Mouse (Mus musculus): ENCODE measurements at regions not wholly inside any gene's neighbourhood (a gene's known extent, or its start where the extent isn't known, plus 50 kb on each side); places are given as distances from the start of the nearest gene placed in this dataset.

DNA sequence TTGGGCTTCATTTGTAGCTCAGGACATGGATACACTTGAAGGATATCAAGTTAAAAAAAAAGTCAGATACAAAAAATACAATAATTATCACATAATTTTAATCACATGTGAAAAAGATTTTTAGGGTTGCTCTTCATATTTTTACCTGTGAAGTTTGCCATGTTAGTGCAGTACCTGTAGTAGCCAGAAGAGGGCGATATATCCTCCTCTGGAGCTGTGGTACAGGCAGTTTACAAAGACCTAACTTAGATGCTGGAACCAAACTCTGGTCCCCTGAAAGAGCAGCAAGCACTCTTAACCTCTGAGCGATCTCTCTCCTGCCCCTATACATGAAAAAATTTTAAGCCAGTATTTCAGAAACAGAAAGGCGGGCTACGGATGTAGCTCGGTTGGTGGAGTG lies 153.0 kb upstream of the Cdh5 start:
- DNase-seq (ENCODE audit: low spot score in 2 of 2): no peak

- DNase-seq (ENCODE audit: low spot score in 2 of 2): no peak
Observed at GRCm38 (mm10) chr8:103950460-103950859, 151.0 kb upstream of the Cdh5 start.

DNA sequence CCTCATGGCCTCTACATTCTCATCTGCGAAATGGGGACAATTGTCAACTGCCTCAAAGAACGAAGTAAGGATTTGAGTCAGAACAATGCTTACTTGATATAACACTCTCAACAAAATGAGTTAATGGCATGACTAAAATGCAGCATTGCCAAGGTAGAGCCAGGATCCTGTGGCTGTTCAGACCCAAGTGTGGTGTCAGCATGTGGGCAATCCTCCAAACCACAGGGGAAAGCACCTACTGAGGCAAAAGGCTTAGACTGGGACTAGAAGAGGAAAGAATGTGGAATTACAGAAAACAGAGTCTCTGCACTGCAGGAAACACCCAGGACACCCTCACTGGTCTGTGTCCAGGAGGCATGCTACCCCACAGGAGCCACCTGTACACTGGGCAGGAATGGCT lies 147.8 kb upstream of the Cdh5 start:
- DNase-seq (ENCODE audit: low spot score in 2 of 2): no peak

GRCm38 (mm10) chr8:103955568-103956260 lies 145.7 kb upstream of the Cdh5 start:
- no peak for DNase-seq (ENCODE audit: low spot score in 2 of 2)

GRCm38 (mm10) chr8:103964293-103964918 lies 137.0 kb upstream of the Cdh5 start:
- no peak for DNase-seq (ENCODE audit: low spot score in 2 of 2)

GRCm38 (mm10) chr8:103969929-103970328 lies 131.5 kb upstream of the Cdh5 start:
- no peak for DNase-seq (ENCODE audit: low spot score in 2 of 2)

DNA sequence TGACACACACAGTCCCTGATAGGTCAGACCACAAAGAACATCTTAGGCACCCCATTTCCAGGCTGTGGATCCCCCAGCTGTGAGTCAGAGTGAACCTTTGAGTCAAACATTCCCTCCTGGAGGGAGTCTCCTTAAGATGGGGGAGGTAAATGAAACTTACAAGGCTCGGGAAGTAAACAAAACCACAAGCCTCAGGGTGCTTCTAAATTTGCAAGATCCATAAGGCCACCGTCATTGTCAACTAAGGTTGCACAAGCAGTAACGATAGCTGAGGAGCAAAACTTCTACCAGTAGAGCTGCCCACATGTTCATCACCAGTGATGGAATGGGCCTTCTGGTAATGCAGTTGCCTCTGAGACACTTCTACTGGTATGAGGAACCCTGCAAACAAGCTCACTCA lies 130.9 kb upstream of the Cdh5 start:
- no peak for DNase-seq (ENCODE audit: low spot score in 2 of 2)

DNA sequence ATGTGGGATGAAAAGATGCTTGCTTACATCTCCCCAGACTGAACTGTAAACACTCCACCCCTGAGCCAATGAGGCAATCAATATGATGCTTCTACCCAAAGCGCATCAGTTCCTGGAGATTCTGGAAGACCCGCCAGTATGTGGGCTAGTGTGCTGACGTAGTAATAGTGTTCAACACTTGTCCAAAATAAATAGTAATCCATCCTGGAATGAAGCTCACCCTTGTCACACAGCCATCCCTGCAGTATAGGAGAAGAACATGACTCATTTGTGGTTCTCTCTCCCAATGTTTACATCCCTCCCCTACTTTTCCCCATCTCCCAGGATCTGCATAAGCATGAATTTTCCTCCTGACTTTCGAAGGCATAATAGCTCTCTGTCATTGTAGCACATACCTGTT lies 130.5 kb upstream of the Cdh5 start:
- no peak for DNase-seq (ENCODE audit: low spot score in 2 of 2)

- DNase-seq (ENCODE audit: low spot score in 2 of 2): no peak
Observed at GRCm38 (mm10) chr8:103976488-103976887, 124.9 kb upstream of the Cdh5 start.

- no peak for DNase-seq (ENCODE audit: low spot score in 2 of 2)
Observed at GRCm38 (mm10) chr8:103978948-103979347, 122.5 kb upstream of the Cdh5 start.

GRCm38 (mm10) chr8:103983860-103984594 lies 117.4 kb upstream of the Cdh5 start:
- DNase-seq (ENCODE audit: low spot score in 2 of 2): no peak

DNA sequence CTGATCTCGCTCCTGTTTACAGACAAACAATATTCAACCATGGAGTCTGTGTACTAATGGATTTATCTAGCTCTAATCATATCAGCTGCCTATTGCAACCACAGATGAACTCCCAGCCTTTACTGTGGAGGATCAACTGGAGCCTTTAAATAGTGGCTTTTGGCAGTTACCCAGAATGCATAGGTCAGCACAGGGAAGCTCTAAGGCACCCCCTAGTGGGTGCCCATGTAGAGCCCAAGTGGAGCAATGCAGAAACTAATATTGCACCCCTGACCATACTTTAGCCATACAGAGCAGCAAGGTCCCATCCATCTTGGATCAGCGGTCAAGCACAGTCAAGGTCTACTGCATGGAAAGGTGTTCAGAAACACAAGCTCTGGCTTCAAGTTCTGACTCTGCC lies 115.8 kb upstream of the Cdh5 start:
- DNase-seq (ENCODE audit: low spot score in 2 of 2): no peak

GRCm38 (mm10) chr8:103993897-103994296 lies 107.5 kb upstream of the Cdh5 start:
- DNase-seq (ENCODE audit: low spot score in 2 of 2): no peak

- DNase-seq (ENCODE audit: low spot score in 2 of 2): no peak
Observed at GRCm38 (mm10) chr8:103998143-103998542, 103.3 kb upstream of the Cdh5 start.

GRCm38 (mm10) chr8:104007209-104007608 lies 94.2 kb upstream of the Cdh5 start:
- DNase-seq (ENCODE audit: low spot score in 2 of 2): no peak

DNA sequence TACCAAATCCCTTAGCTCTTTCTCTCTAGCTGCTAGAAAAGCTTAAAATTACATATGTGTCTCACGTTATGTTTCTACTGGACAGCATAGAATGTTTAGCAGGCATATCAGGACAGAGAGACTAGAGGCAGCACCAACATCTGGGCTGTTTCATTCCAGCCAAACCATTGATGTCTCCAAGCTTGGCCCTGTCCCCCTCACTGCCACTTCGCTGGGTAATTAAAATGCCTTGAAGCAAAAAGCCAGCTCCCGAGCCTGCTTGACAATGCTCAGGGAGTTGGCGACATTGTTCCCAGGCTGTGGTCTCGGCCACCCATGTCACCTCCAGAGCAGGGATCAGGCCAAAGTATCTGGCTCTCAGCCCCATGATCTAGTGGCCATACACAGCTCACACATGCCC lies 92.7 kb upstream of the Cdh5 start:
- no peak for DNase-seq (ENCODE audit: low spot score in 2 of 2)

DNA sequence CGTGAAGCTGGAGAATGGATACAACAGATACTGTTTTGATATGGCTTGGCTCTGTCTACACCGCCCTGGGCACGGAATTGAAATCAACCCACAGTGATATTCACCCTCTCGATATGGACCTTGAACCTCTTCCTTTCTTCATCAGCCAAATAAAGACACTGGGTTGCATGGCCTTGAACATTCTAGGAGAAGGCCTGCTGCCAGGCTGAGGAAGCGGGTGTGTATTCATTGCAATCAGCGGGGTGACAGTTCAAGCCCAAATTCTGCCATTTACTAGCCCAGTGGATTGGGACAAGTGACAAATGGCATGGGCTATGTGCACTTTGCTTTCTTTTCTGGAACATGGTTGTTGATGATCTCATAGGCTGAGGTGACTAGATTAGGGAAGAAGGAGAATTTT lies 92.1 kb upstream of the Cdh5 start:
- no peak for DNase-seq (ENCODE audit: low spot score in 2 of 2)

DNA sequence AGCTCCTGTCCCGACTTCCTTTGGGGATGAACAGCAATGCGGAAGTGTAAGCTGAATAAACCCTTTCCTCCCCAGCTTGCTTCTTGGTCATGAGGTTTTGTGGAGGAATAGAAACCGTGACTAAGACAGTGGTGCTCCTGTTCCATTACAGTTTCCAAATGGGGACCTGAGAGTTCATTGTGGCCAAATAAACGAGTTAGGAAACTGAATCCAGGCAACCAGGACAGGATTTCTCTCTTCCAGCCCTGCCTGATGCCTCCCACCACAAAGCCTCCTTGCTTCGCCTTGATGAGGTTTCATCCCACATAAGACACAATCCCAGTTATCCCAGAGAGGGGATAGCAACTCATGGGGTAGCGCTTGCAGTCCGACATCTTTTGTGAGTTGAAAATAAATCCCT lies 79.2 kb upstream of the Cdh5 start:
- DNase-seq (ENCODE audit: low spot score in 2 of 2): no peak

DNA sequence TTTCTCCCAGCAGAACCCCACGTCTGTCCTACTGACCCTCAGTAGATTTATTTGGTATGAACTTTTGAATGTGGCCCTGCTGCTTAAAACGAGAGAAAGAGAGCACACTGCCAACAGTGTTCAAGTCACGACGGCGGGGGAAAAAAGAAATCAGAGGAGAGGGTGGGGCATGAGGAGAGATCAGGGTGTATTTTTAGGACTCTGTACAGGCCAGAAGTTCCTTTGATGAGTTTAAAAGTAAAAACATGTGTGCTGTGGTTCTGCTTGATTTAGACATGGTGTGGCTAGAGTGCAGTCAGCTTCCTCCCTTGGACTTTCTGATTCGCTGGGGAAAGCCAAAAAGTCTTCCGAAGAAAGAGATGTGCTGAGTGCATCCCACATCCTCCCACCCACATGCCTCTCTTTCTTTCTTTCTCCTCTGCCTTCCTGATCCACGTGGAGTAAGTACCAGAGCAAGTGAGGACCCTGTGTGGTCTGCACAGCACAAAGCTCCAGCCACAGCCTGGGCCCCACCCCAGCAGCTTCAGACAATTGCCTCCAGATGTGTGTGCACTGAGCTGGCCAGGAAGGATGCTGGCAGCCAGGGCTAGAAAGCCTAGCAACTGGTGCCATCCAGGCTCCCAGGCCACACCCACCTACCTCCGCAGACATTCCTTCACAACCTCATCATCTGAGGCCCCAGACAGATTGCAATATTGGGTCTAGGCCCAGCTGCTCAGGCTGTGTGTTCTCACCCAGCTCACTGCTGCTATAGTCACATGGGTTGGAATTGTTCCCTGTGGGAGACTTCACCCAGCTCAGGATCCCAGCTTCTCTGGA lies 78.5 kb upstream of the Cdh5 start:
- DNase-seq (ENCODE audit: low spot score in 2 of 2): no peak

DNA sequence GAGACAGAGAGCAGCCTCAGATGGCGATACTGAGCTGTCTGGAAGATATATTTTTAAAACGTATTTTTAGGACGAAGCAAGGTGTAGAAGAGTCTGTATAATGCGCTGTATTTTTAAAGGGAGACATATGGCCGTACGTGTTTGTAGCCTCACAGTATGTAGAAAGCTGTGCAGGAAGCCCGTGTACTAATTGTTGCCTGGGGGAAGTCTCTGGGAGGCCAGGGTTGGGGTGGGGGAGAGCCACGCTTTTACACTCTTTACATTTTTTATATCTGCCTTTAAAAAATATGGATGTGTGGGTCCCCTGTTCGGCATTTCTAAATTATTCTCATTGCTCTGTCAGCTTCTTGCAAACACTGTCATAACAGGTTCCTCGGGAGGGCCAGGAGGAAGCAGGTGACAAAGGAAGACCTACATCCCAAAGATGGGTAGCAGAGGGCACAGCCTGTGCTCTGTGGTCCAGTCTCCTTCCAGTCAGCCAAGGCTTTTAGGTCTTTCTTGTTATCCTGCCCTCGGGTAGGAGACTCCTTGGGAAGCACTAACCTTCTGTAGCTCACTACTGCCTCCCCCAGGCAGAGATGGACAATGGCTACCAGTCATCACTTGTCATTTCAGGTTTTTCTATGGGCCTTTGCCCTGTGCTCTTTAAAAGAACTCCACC lies 74.1 kb upstream of the Cdh5 start:
- DNase-seq (ENCODE audit: low spot score in 2 of 2): no peak

- peak; percentile 48 to 83 for DNase-seq (ENCODE audit: low spot score in 2 of 2)
Observed at GRCm38 (mm10) chr8:104028626-104029025, 72.8 kb upstream of the Cdh5 start.

DNA sequence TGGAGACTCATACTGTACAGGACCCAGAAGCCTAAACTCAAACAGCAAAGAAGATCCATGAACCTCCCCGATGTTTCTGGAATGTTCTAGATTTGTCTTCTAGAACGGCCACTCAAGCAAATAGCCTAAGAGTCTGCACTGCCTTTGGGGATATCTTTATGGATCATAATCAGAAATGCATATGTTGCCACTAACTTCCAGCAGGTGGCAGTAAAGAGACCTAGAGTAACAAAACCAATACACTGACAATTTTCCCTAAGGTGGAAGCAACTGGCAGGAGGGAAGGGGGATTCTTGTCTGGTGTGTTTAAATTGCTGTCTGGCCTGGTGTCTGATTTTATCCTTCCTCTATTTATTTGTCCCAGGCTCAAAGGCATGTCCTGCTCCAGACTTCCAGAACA lies 69.2 kb upstream of the Cdh5 start:
- DNase-seq (ENCODE audit: low spot score in 2 of 2): no peak
